Mouse (Mus musculus) MEL (cell line): Measurements from ENCODE around the gene D5Ertd579e.

Experiments
- POLR2A ChIP-seq, 2 experiments: IDR thresholded peaks; 2 replicates each; pipeline ENCODE4 v1.6.1; 2011 to 2012; ENCODE audit warnings: low read length in 2 of 2, mild to moderate bottlenecking in 2 of 2, control low read depth in 1 of 2, improper control_type of control experiment in 1 of 2, low read depth in 1 of 2, moderate library complexity in 1 of 2; ENCODE audit not compliant: control insufficient read depth in 1 of 2, insufficient read depth in 1 of 2, poor library complexity in 1 of 2
- SIN3A ChIP-seq: IDR thresholded peaks from 2 replicates; pipeline ENCODE4 v1.6.1; 2012; ENCODE audit warnings: low read length, improper control_type of control experiment, inconsistent platforms
- TCF12 ChIP-seq: IDR thresholded peaks from 2 replicates; pipeline ENCODE4 v1.6.1; 2014; ENCODE audit warnings: low read depth, mild to moderate bottlenecking, inconsistent platforms, low read length, improper control_type of control experiment, moderate library complexity

DNA sequence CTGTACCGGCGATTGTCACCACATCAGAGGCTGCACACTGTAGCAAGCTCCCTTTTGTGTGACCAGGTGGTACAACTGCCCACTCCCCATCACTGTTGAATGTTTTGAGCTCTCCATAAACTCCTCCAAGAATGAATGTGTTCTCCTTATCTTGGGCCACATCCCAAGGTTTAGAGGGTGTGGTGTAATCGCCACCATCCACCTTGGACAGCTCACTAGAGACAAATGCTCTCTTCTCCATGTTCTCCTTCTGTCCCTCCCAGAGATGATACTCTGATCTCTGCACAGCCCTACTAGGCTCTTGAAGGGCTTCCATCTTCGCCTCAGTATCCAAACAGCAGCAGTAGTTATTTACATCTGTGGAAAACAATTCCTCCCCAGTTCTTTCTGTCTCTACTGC lies 81.7 kb downstream of the D5Ertd579e start:
- TF ChIP-seq TCF12 (no peak), POLR2A (IDR thresholded peaks at IDR 0.05; ENCODE audit: control insufficient read depth in 1 of 2, insufficient read depth in 1 of 2, low read depth in 1 of 2, low read length in 2 of 2, poor library complexity in 1 of 2) (no peak), SIN3A (no peak)
